Mouse (Mus musculus) erythroblast, embryonic 14.5 days (primary cell): ENCODE data around the gene Rpl34.

Experiments used
- GATA1 ChIP-seq: IDR thresholded peaks from 2 replicates; pipeline ENCODE4 v1.6.1; 2012; ENCODE audit warnings: low read length, inconsistent platforms, mixed read lengths
- TAL1 ChIP-seq: IDR thresholded peaks from 3 replicates; pipeline ENCODE4 v1.6.1; 2012; ENCODE audit warnings: low read length, inconsistent platforms, mixed read lengths

DNA sequence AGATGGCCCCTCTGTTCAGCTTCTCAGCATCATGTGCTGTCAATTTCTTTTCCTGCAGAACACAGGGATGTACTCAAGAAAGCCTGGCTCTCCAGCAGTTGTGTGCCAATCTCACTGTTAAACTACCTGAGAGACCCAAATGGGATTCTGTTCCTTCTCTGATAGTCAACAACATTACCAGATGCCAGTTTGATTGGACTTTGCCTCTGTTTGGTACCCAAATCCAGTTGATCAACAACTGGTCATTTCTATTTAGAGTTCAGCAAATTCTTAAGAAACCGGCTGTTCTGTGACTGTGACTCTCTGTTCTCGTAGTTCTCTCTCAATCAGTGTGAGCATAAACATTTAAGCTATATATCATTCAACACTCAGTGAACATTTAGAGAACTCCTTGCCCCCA is 49.0 kb downstream of the Rpl34 start:
- TF ChIP-seq GATA1: no peak
- TF ChIP-seq TAL1: no peak
